Mouse (Mus musculus) stomach, postnatal 0 days (tissue): ENCODE data around the gene Ppard. TPM values are rescaled to one million over a fixed set of nuclear protein-coding genes. Genes with fewer than 3 reads are reported as not detected.

Experiments used
- ATAC-seq: fragments of 200-750 bp; cut with Nextera tagmentation; 2 replicates; pipeline ENCODE4 v1.8.0; 2017; ENCODE audit not compliant: low FRiP score, low TSS enrichment
- DNase-seq: peaks from one replicate; pipeline ENCODE4 v3.0.0-alpha.2; 2016; ENCODE audit warnings: low spot score
- H3K27ac ChIP-seq: fragments of 300-500 bp; sonication (generic); replicated peaks from 2 replicates; pipeline ENCODE4 v1.5.1; 2014; ENCODE audit warnings: mild to moderate bottlenecking, control low read depth
- H3K27me3 ChIP-seq: fragments of 300-500 bp; sonication (generic); 2 replicates; pipeline ENCODE4 v1.6.1; 2014; ENCODE audit warnings: low read length; ENCODE audit not compliant: control insufficient read depth, insufficient read depth
- H3K36me3 ChIP-seq: fragments of 300-500 bp; sonication (generic); 2 replicates; pipeline ENCODE4 v1.6.1; 2014; ENCODE audit warnings: low read length, mixed read lengths; ENCODE audit not compliant: control insufficient read depth, insufficient read depth
- H3K4me1 ChIP-seq: fragments of 300-500 bp; sonication (generic); replicated peaks from 2 replicates; pipeline ENCODE4 v1.6.1; 2014; ENCODE audit warnings: antibody characterized with exemption; ENCODE audit not compliant: control insufficient read depth, insufficient read depth
- H3K4me2 ChIP-seq: fragments of 300-500 bp; sonication (generic); replicated peaks from 2 replicates; pipeline ENCODE4 v1.6.1; 2014; ENCODE audit warnings: low read depth, mild to moderate bottlenecking, control low read depth, moderate library complexity
- H3K4me3 ChIP-seq: fragments of 300-500 bp; sonication (generic); 2 replicates; pipeline ENCODE4 v1.5.1; 2014; ENCODE audit warnings: low read depth, low read length, control low read depth
- H3K9ac ChIP-seq: fragments of 300-500 bp; sonication (generic); 2 replicates; pipeline ENCODE4 v1.6.1; 2014; ENCODE audit warnings: mild to moderate bottlenecking, low read length, control low read depth, mixed read lengths
- H3K9me3 ChIP-seq: fragments of 300-500 bp; sonication (generic); 2 replicates; pipeline ENCODE4 v1.6.1; 2016; ENCODE audit warnings: low read length; ENCODE audit not compliant: control insufficient read depth
- CTCF ChIP-seq: IDR thresholded peaks from 2 replicates; pipeline ENCODE4 v1.5.1; 2016; ENCODE audit warnings: antibody characterized with exemption, low read depth, mild to moderate bottlenecking, moderate library complexity
- EP300 ChIP-seq: optimal IDR thresholded peaks from 2 replicates; pipeline ENCODE3; 2016; ENCODE audit warnings: antibody characterized with exemption
- WGBS: fragments of 180-500 bp; shearing (Covaris S2); extraction: QIAGEN DNeasy Blood & Tissue Kit; methylation state at CpG from one replicate; pipeline ENCODE4 v1.1.7; 2014; 5-methylcytosine and 5-hydroxymethylcytosine counted together
- polyA plus RNA-seq: library from polyadenylated mRNA; unstranded; fragments of >200 nt; fragmentation: Nextera tagmentation; extraction: Ambion mirVana; gene quantifications from 2 replicates; pipeline ENCODE4 v1.2.1, GENCODE M21; 2015

Gene Ppard
- polyA plus RNA-seq, 1 experiment from 2014 or later: 3.4 TPM

- Histone ChIP-seq H3K4me2 (no peak overlapping the region), H3K9me3 (no peaks in the 10 kb centered on the region), H3K27me3 (no peaks in the 10 kb centered on the region), H3K36me3 (peaks cover 5% of the 10 kb centered on the region), H3K9ac (no peak overlapping the region), H3K27ac (no peak overlapping the region), H3K4me3 (no peak overlapping the region), H3K4me1 (no peaks in the 10 kb centered on the region)
- WGBS: 78% methylated on average over 7 of the region's 7 CpGs
- no peak for DNase-seq
- ATAC-seq: no peak
- TF ChIP-seq CTCF (no peak), EP300 (no peak)
These were observed 58.8 kb downstream of the Ppard start for GRCm38 (mm10) chr17:28291346-28291745.

- TF ChIP-seq CTCF (no peak), EP300 (no peak)
- no peak overlapping the region for H3K9ac ChIP-seq
- no peak overlapping the region for H3K27ac ChIP-seq
- H3K36me3 ChIP-seq: peaks cover 14% of the 10 kb centered on the region
- no peaks in the 10 kb centered on the region for H3K27me3 ChIP-seq
- no peaks in the 10 kb centered on the region for H3K9me3 ChIP-seq
- ATAC-seq (no peak), DNase-seq (no peak)
- H3K4me2 ChIP-seq: no peak overlapping the region
- no peak overlapping the region for H3K4me3 ChIP-seq
- 64% methylated on average over 4 of the region's 4 CpGs for WGBS
- H3K4me1 ChIP-seq: no peaks in the 10 kb centered on the region
These were observed 61.2 kb downstream of the Ppard start for GRCm38 (mm10) chr17:28293716-28294115.

GRCm38 (mm10) chr17:28294449-28295333 is 62.2 kb downstream of the Ppard start:
- H3K9me3 ChIP-seq: no peaks in the 10 kb centered on the region
- no peaks in the 10 kb centered on the region for H3K27me3 ChIP-seq
- 61% methylated on average over 17 of the region's 17 CpGs for WGBS
- no peak overlapping the region for H3K4me3 ChIP-seq
- H3K9ac ChIP-seq: 0 out of 2 replicates have a peak overlapping the region, but pooled peaks have one; percentile 27
- DNase-seq (no peak), ATAC-seq (no peak)
- no peaks in the 10 kb centered on the region for H3K4me1 ChIP-seq
- H3K36me3 ChIP-seq: peaks cover 15% of the 10 kb centered on the region
- H3K4me2 ChIP-seq: no peak overlapping the region
- H3K27ac ChIP-seq: no peak overlapping the region
- TF ChIP-seq EP300: no peak
- no peak for TF ChIP-seq CTCF

- Histone ChIP-seq H3K9ac (no peak overlapping the region), H3K4me3 (no peak overlapping the region), H3K4me2 (no peak overlapping the region), H3K36me3 (peaks cover 11% of the 10 kb centered on the region), H3K9me3 (no peaks in the 10 kb centered on the region), H3K27ac (no peak overlapping the region), H3K4me1 (no peaks in the 10 kb centered on the region), H3K27me3 (no peaks in the 10 kb centered on the region)
- WGBS: 95% methylated on average over 17 of the region's 17 CpGs
- DNase-seq (no peak), ATAC-seq (no peak)
- TF ChIP-seq EP300 (no peak), CTCF (no peak)
These were observed 66.4 kb downstream of the Ppard start for GRCm38 (mm10) chr17:28298888-28299287.

GRCm38 (mm10) chr17:28299669-28300320 is 67.3 kb downstream of the Ppard start:
- DNase-seq: no peak
- H3K27me3 ChIP-seq: no peaks in the 10 kb centered on the region
- no peaks in the 10 kb centered on the region for H3K9me3 ChIP-seq
- TF ChIP-seq EP300 (no peak), CTCF (no peak)
- peak; percentile 38; the same call in 1 of the 2 replicates for ATAC-seq
- H3K36me3 ChIP-seq: peaks cover 11% of the 10 kb centered on the region
- H3K9ac ChIP-seq: peak overlapping the region; percentile 23; the same call in 1 of the 2 replicates
- H3K4me3 ChIP-seq: no peak overlapping the region
- H3K4me2 ChIP-seq: no peak overlapping the region
- WGBS: 43% methylated on average over 10 of the region's 11 CpGs
- no peaks in the 10 kb centered on the region for H3K4me1 ChIP-seq
- no peak overlapping the region for H3K27ac ChIP-seq

DNA sequence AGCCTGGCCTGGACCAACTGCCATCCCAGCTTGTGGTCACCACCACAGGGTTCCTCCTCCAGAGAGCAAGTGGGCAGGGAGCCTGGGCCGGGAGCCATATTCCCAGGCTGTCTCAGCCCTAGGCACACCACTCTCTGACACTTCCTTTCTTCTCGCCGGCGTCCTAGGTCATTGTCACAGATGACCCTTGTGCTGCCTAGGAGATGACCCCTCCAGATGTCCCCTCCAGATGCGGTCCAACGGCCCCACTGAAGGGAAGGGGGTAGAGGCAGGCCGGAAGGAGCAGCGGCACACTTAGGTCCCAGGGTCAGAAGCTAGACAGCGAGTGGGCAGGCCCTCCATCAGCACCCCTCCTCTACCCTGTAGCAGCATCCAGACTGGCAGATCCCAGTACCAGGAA is 67.8 kb downstream of the Ppard start:
- H3K36me3 ChIP-seq: peaks cover 11% of the 10 kb centered on the region
- H3K27ac ChIP-seq: no peak overlapping the region
- ATAC-seq (peak; percentile 21; the same call in 1 of the 2 replicates), DNase-seq (no peak)
- no peak for TF ChIP-seq CTCF
- TF ChIP-seq EP300: no peak
- H3K27me3 ChIP-seq: no peaks in the 10 kb centered on the region
- H3K4me1 ChIP-seq: no peaks in the 10 kb centered on the region
- WGBS: 63% methylated on average over 9 of the region's 9 CpGs
- no peak overlapping the region for H3K4me2 ChIP-seq
- no peak overlapping the region for H3K4me3 ChIP-seq
- H3K9ac ChIP-seq: 0 out of 2 replicates have a peak overlapping the region, but pooled peaks have one; percentile 23
- H3K9me3 ChIP-seq: no peaks in the 10 kb centered on the region
